Mouse (Mus musculus) left cerebral cortex, adult 8-10 months (tissue): ENCODE measurements around the gene Fgfr2. TPM values are rescaled to one million over a fixed set of nuclear protein-coding genes. Genes with fewer than 3 reads are reported as not detected.

Source experiments
- DNase-seq, 2 experiments: peaks; one replicate each; pipeline ENCODE4 v3.0.0; 2022; ENCODE audit warnings: low spot score in 2 of 2
- total RNA-seq, 4 experiments: library from RNA; stranded (reverse); gene quantifications; 2 replicates each; pipeline ENCODE4 v1.2.4; 2022

Fgfr2 gene
- total RNA-seq, 4 experiments from 2014 or later, result 50.6 to 73.1 (median 64.8) TPM

DNA sequence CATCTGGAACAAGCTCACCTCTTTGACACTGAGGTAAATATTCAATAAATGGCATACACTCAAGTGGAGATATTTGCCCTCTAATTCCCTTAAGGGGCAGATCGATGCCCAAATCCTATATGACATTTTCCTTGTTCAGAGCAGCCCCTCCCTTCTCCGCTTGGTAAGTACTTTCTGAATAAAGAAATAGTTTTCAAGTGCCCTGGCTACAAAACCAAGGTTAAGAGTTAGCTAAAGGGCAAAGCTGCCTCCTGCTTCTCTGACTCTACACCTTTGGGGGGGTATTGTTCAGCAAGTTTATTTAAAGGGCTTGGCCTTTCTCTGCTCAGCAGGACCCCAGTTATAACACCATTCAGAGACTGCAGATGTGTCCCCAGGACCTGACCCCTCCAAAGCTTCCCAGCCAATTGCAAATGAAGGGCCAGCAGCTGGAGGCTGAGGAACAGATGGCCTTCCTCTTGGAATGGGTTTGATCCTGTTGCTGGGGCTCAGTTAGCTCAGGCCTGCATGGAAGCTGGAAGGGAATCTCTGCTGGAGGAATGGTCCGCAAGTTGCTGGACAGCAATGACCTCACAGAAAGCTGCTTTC, 2871.1 kb downstream of the Fgfr2 start:
- DNase-seq, result no peak

DNA sequence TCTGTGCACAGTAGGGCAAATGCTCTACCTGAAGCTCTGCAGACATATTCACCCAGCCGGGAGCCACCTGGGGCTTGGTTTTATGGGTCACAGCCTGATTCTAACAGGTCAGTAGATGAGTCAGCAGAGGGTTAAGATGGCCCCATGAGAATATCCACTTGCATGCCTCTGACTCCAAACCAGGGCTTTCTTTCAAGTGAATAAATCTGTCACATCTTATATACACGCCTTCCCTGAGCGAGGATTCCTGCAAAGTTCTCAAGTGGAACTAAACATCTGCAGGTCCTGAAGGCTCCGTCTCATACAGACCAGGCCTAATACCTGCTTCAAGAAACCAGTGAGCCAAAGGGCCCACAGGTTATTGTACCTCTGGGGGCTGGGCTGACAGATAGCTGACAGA, 2872.2 kb downstream of the Fgfr2 start:
- DNase-seq, result no peak

DNA sequence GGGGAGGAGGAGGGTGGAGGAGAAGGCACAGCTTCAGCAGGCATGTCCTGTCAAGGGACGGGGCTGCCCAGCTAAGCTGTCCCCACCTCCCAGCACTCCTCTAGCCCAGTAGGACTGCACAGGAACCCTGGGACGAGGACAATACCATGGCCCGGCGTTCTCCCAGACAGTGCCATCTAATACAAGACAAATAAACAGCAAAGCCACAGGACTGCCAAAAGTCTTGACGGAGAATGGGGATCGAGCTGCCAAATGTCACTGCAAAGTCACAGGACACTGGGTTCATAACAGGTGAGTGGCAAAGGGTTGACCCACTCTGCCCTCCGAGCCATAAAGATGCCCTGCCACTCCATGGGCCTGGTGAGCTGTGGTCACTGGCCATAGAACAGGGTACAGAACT, 2874.7 kb downstream of the Fgfr2 start:
- no peak for DNase-seq

DNA sequence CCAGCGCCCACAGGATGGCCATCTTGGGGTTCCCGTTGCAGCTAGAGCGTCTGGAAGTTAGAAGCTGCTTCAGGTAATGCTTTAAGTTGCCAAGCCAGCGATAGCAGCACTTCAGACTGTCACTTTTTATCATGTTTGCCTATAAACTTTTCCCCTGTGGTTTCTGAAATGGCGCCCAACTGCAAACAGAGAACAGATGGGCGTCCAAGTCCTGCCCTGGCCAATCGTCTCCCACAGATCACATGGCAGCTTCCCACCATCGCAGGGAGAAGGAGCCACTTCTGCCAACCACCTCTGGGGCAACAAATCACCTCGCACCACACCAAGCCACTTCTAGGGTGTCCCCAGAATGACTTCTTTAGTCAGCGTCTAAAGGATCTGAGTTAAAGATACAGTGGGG, 2875.3 kb downstream of the Fgfr2 start:
- DNase-seq, result no peak

DNA sequence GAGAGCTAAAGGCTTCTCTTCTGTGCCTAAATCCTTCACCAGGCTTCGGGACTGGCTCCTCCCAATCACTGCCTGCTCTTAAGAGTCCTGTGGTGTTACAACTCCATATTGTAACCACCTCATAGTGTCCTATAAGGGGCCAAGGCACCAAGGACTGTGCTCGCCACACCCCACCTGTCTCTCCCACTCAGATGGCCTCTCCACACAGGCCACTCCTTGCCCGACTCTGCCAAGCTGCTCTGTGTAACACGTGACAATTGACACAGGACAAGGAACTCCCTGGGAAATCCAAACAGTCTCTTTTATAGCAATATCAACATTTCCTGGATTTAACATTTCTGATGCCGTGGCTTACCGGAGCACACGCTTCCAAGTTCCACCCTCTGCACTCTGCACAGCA, 2876.7 kb downstream of the Fgfr2 start:
- no peak for DNase-seq

DNA sequence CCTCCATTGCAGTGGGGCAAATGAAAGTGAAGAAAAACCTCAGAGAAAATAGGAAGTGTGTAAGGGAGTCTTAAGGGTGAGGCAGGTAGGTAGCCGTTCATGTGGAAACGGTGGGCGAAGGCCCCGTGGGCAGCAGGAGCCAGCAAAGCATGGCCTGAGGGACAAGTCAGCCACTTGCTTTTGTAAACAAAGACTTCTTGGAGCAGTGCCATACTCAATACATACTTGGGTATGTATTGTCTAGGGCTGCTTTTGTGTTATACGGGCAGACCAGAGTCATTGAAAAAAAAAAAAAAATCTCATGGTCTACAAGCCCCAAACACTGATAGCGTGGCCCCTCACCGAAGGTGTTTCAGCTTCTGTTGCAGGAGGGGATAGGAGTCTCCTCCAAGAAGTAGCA, 2878.6 kb downstream of the Fgfr2 start:
- no peak for DNase-seq

DNA sequence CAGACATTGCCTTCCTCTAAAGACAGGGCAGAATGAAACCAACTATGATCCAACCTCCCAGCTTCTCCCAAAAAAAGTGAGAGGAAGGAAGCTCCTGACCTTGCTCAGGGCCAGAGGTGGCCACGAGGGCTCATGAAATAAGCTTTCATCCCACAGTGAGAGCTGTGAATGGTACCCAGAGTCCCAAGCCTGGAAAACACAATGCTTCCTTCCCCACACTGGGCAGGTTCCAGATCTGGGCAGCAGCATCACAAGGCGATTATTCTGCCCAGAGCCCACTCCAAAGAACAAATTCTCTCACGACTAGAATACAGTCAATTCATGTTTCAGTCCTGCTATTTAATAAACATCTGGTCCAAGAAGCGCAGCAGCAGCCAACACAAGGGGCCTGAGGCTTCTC, 2879.3 kb downstream of the Fgfr2 start:
- peak in 1 of 2 experiments; percentile 54 for DNase-seq

DNA sequence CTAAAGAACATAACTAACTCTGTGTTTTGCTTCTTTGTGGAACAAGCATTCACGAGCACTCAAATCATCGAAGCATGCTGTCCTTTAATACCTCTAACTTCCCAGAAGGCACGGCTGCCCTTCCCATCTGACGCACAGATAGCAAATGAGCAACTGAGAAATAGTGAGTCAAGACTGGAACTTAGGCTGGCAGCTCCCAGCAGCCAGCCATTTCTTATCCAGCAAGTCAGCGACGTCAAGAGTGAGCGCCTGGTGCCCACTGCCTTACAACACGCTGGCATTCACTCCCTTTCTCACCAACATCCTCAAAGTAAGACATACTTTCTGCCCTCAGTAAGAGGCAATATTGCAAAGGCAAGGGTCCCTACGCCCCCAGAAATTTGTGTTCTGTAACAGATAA, 2883.0 kb downstream of the Fgfr2 start:
- DNase-seq, result no peak

DNA sequence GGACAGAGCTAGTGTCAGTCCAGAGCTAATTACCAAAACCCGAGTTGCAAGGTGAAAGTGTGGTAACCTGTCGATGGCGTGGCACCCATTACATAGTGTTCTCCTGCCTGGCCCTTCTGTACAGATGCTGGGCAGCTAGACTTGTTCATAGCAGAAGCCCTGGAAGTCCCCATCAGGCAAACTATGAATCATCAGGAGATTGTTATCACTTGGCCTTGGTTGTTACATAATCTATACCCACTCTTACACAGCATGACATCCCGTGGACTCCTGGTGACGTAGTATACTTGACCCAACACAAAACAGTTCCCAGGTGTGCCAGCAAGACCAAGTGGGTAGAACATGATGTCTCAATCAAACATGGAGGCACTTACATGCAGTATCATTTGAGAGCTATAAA, 2885.9 kb downstream of the Fgfr2 start:
- no peak for DNase-seq

DNA sequence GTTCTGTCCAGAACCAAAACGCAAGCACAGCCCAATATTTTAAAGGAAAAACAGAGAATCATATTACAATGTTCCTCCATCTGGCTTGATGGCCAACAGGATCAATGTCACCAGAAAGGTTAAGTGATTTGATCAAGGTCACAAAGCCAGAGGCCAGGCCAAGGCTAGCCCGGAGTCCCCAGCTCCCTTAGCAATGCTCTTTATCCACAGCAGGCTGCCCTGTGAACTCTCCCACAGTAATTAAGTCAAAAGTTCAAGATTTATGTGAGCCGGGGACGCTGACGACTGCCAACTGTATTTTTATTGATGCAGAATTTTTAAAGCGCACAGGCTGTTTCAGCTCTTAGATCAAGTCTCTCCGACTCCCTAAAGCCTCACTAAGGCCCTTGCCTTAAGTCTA, 2889.4 kb downstream of the Fgfr2 start:
- DNase-seq, result no peak

DNA sequence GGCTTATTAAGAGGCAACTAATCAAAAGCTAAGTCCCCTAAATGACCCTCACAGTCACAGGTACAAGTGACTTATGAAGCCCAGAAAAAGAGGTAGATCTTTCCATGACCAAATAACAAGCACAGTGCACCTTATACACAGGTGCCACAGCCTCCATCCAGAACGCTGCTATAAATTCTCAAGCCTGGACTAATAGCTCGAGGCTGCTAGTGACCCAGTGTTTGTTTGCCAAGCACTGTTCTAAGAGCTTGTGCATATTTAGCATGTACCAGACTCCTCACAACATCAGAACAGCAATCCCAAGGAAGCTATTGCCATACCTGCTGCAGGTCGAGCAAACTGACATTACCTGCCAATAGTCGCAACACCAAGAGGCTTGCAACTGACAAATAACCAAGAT, 2893.1 kb downstream of the Fgfr2 start:
- DNase-seq, result no peak

DNA sequence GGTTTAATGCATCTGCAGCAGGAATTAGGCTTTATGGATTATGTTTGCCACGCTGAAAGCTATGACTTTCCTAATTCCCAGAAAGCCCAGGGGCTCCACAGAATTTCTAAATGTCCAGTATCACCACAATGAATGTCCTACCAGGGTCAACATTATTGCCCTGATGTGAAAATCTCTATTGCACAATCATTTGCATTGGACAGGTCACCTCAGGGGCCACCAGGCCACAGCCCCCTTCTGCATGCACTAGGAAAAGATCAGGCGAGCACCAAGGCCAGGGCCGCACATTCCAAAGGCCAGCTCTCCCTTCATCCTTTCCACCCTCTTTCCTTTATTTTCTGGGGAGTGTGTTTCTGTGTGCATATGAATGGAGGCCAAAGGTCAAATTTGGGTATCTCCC, 2897.9 kb downstream of the Fgfr2 start:
- DNase-seq, result no peak

DNA sequence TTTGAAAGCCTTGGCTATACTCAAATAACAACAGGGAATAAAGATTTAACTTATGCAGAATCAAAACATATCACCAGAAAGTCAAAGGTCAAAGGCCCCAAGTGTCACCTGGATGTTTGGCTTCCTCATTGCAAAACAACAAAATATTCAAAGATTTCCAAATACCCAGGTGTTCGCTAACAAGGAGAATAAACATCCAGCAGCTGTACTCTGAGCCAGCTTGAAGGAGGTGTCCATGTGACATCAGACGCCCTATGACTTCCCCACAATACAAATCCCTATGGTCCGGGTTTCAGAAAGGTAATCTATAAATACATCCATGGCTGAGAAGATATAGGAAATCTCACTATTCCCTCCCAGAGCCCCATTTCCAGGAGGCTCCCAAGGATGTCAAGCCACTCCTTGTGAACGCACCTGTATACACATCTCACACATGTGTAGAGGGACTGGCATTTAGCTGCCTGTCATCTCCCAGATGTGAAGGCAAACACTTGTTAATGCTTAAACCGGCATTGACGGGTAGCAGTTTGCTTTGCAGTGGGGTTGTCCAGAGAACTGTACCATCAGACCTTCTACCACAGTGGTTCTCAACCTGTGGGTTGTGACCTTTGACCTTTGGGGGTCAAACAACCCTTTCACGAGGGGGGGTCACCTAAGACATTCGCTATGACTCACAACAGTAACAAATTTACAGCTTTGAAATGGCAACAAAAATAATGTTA, 2900.4 kb downstream of the Fgfr2 start:
- DNase-seq, result no peak

DNA sequence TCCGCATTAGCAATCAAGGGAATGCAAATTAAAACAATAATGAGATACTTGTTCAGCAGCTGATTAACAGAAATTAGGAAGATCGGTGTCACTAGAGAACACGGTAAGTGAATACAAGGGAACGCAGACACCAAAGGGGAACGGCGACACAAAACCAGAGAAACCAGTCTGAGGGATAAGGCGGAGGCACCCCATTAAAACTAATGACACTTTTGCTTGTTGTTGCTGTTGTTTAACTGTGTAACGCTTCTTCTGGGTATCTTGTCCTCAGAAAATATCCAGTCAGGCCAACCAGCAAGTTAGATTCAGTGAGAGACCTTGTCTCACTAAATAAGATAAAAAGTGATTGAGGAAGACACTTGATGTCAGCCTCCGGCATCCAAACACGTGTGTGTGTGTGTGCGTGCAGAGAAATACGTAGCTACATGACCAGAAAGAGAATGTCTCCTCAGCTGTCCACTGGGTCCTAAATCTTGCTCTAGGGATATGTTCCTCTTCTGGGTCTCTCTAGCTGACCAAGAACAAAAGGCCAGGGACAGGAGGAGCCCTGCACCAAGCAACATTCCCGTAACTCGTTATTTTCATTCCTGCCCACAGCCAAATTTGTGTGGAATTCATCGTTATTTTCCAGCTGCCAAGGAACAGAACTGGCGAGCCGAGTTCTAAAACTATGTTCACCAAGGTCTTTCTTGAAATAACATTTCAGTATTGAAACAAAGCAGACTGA, 2901.3 kb downstream of the Fgfr2 start:
- no peak for DNase-seq

DNA sequence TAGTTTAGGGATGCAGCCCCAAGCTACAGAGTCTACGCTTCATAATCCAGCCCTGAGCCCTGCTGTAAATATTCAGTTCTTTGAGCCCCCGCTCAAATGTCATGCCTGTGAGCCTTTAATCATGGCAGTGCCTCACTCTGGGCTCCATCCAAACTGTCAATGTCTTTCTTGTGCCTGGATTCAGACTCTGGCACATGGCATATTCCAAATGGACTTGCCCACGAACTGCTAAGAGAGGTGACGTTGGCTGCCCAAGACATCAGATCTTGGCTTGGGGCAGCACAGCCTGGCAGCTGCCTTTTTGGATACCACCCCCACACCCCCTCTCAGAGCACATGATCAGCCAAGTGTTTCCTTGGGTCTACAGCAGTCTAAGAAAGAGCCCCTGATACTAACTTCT, 2902.5 kb downstream of the Fgfr2 start:
- no peak for DNase-seq

DNA sequence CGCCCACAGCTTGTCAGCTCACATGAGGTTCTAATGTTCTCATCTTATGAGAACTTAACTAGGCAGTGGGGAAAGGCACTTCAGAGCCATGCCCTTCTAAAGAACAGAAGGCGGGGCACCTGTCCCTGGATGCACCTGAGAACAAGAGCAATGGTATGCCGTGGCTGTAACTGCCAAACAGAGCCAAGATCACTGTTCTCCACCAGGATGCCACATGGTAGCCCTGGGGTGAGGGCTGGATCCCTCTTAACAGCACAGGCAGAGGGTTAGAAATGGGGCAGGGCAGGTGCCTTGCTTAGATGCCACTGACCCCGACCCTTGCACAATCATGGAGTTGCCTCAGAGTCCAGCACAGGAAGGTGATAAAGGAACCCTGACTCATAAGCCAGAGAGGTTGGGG, 2903.3 kb downstream of the Fgfr2 start:
- DNase-seq, result no peak

DNA sequence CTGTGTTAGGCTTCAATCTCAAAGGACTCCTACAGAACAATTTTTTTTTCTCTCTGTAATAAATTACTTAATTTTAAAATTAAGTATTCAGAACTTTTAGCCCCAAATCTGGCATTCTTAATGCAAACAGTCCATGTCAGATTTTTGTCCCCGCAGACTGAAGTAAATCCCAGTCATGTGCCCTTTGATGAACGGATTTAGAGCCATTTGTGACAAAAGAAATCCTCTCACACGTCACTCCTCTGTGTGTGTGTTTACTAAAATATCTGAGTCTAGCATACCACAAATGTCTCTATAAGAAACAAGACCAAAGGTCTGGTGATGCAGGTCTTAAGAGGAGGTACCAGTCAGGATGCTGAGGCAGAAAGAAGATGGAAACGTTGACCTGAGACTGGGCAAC, 2906.9 kb downstream of the Fgfr2 start:
- DNase-seq, result no peak

DNA sequence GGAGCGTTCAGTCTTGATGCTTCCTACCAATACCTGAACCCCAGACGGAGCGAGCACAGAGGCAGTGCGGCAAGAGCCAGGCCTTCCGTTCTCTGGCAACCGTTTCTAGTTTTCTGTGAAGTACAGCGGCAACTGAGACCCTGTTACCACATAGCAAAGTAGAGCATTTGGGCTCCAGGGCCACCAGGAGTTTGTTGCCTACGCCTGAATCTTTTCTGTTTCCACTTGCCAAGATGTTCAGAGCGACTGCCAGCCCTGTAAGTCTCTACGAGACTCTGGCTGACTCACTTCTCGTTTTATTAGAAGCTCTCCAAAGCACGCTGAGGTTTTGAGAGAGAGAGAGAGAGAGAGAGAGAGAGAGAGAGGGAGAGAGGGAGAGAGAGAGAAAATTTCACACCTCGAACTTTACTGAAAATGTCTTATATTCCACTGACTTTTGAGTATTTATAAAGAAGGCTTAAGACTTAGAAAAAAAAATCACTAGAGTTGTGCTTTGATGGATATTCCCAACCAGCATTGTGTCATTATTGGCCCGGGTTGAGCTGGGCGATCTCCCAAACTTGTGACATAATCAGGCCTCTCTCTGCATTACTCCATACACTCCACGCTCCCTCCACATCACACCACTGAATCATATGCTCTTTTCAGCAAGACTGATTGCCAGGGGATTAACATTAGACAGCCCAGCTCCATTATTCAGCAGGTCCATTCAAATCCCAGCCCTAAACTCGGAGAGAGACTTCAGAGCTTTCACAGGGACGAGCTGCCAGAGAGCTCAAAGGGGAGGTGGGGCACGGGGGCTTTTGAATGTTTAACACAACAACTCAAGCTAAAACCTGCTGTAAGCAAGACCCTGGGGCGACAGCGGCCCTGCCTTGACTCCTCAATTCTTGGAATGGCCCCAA, 2907.6 kb downstream of the Fgfr2 start:
- peak; percentile 52 to 66 for DNase-seq

DNA sequence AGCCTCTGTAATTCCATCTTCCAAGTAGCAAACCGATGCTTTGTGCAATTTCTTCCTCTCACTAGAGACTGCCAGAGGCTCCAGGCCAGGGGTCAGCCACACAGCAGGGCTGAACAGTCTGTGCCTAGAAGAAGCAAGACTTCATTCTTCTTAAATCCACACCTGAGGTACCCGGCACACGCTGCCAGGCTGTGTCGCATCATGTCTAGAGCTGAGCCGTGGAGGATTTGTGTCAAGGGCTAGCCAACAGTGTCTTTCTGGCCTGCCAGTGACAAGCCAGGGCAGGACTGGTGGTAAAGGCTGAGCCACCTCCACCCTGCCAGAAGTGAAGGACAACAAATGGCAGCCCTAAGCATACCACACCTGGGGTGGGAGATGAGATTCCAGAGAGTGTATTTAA, 2910.0 kb downstream of the Fgfr2 start:
- no peak for DNase-seq

DNA sequence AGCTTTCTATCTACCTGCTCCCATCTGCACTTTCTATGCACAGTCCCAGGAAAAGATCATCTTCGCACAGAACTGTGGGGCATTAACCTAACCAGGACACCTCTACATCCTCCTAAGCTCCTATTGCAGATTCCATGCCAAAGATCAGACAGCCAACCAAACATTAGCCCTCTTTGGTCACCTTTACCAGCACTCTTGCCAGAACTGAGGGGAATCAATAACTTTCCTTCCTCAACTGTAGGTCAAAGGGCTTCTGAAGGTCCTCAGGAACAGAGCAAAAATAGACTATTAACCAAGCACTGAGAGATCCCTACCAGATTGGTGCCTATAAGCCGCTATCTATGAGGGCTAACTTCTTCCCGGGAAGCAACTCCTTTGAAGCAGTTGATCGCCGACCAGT, 2911.7 kb downstream of the Fgfr2 start:
- no peak for DNase-seq

DNA sequence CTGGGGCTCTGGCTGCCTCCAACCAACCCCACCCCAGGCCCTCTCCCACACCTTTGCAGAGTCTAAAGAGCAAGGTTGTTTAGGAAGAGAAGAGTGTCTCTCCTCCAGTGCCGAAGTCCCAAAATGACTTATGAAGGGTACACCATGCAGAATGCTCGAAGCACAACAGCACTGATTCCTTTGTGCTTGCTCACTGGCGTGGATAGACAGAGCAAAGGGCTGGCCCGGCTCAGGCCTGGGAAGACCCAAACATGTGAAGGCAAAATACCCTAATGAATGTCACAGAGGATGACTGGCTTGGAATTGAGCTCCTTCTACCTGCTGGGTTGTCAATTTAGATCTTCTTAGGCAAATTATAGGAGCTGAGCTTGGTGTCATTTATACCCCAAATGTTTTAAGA, 2914.5 kb downstream of the Fgfr2 start:
- no peak for DNase-seq

DNA sequence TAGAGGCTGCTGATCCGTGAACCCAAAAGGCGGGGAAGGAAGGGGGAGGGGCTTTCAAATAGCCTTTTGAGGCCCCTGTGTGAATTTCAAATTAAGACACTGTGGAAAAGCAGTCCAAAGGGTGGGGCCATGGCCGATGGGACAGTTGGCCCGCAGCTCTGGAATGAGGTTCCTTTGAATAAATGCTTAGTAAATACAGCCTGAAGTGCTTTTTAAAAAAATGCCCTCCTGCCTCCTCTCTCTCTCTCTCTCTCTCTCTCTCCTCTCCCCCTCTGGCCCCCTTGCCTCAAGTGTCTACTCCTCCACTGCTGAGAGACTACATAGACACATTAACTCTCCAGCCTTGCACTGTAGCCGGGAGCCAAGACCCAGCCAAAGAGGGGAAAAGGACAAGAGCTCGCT, 2917.0 kb downstream of the Fgfr2 start:
- DNase-seq, result no peak
